ENCODE assay signal across 15 mouse cellular contexts in the genomic region with DNA sequence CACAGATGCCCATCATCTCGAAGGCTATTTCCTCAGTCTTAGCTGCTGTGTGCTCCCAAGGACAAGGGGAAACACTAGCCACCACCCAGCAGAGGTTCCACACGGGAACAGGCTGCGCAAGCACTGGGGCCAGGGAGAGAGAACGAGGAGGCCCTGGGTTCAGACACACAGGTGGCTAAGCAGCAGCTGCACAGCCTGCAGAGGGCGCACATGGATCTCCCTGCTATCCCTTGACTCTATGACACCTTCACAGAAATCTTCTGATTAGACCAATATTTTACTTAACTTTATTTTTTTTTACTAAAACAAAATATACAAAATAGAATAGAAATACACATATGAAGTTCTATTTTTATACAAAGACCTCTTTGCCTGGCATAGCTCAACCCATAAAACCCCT. TPM values are rescaled to one million over a fixed set of nuclear protein-coding genes. Genes with fewer than 3 reads are reported as not detected.
A peak's percentile ranks its signal among the peaks of the same experiment; 100 is the strongest.
DNase-seq lines count a peak whose midpoint lies in the region; ATAC-seq and TF ChIP-seq lines count a peak whose summit lies in the region.
"Had no signal": no experiment of that assay in that cellular context is flagged by ENCODE, and none has a peak within 500 bp of the region (broad histone marks: within the 10 kb centered on the region; RNA-seq: fewer than 3 reads in every experiment).

No protein-coding gene starts in this region.

- peak; percentile 38 to 42 for DNase-seq in cerebellum, postnatal 10 days
- DNase-seq in cerebellum, adult 9-10 months = no peak
- DNase-seq in liver, embryonic 14.5 days (ENCODE audit: low read depth in 3 of 3, low spot score in 3 of 3) = no peak
- DNase-seq in liver (no peak), CH12.LX (ENCODE audit: extremely low read depth) (peak; percentile 68)
- peak; percentile 46 for DNase-seq in lung, postnatal 36 days
- no peak for DNase-seq in retina, postnatal 1 day

- no peak for TF ChIP-seq POLR2A in CH12.LX (IDR thresholded peaks at IDR 0.05; ENCODE audit: low read depth, low read length)

- no peak overlapping the region for H3K4me2 ChIP-seq in liver, embryonic 14.5 days (ENCODE audit: low read depth)
- H3K4me2 ChIP-seq in CH12.LX (ENCODE audit: insufficient read depth, low read depth, poor library complexity, severe bottlenecking) = no peak overlapping the region
- no peak overlapping the region for H3K4me2 ChIP-seq in forebrain, embryonic 12.5 days
- H3K4me2 ChIP-seq: lung, embryonic 15.5 days had no signal

- no peak for ATAC-seq in liver, embryonic 14.5 days (ENCODE audit: insufficient read depth)
- no peak for ATAC-seq in forebrain, embryonic 12.5 days (ENCODE audit: low FRiP score)

- H3K4me1 ChIP-seq in liver, embryonic 14.5 days (replicated peaks; ENCODE audit: control insufficient read depth in 2 of 2, insufficient read depth in 2 of 2, low read length in 1 of 2) = no peaks in the 10 kb centered on the region
- H3K4me1 ChIP-seq in CH12.LX (ENCODE audit: control insufficient read depth in 1 of 2, insufficient read depth in 2 of 2) = peaks cover 0 to 17% of the 10 kb centered on the region in 2 experiments; a peak in 2 of 4 replicates
- H3K4me1 ChIP-seq in forebrain, embryonic 12.5 days = peaks cover 10% of the 10 kb centered on the region
- H3K4me1 ChIP-seq: lung, embryonic 15.5 days had no signal

- WGBS in liver, embryonic 14.5 days (ENCODE audit: insufficient replicate concordance) = 56% methylated on average over 5 of the region's 5 CpGs
- 73% methylated on average over 5 of the region's 5 CpGs for WGBS in forebrain, embryonic 12.5 days

- no peaks in the 10 kb centered on the region for H3K36me3 ChIP-seq in liver, embryonic 14.5 days (replicated peaks; ENCODE audit: control insufficient read depth, insufficient read depth, low read depth)
- H3K36me3 ChIP-seq in CH12.LX (replicated peaks in 1 of 2; ENCODE audit: control insufficient read depth in 1 of 2, insufficient read depth in 1 of 2, low read length in 1 of 2) = no peaks in the 10 kb centered on the region
- H3K36me3 ChIP-seq in forebrain, embryonic 12.5 days (replicated peaks) = no peaks in the 10 kb centered on the region
- H3K36me3 ChIP-seq: forebrain, embryonic 10.5 days; lung, embryonic 15.5 days had no signal

- TF ChIP-seq CTCF in liver, embryonic 14.5 days (IDR thresholded peaks at IDR 0.05; ENCODE audit: low read depth) = peak; percentile 40; the same call in 1 of the 2 replicates
- TF ChIP-seq CTCF in CH12.LX (conservative IDR thresholded peaks at IDR 0.05 in 1 of 2, IDR thresholded peaks at IDR 0.05 in 1 of 2; ENCODE audit: low read depth in 2 of 2, low read length in 2 of 2) = peak; percentile 35 to 64; a peak in 3 of 4 replicates

- no peak overlapping the region for H3K27ac ChIP-seq in liver, embryonic 14.5 days
- no peak overlapping the region for H3K27ac ChIP-seq in CH12.LX (ENCODE audit: insufficient read depth, low read depth)
- H3K27ac ChIP-seq in forebrain, embryonic 12.5 days = no peak overlapping the region
- H3K27ac ChIP-seq: forebrain, embryonic 10.5 days; lung, embryonic 15.5 days had no signal

- TF ChIP-seq EP300 in liver, embryonic 14.5 days (IDR thresholded peaks at IDR 0.05; ENCODE audit: low read depth) = no peak
- TF ChIP-seq EP300 in CH12.LX (IDR thresholded peaks at IDR 0.05; ENCODE audit: low read length) = no peak

- H3K79me2 ChIP-seq in CH12.LX (replicated peaks; ENCODE audit: control insufficient read depth, extremely low read depth, insufficient read depth, poor library complexity, severe bottlenecking) = no peaks in the 10 kb centered on the region

- dilution Hi-C loops in CH12.LX (cut with MboI; ENCODE audit: extremely low pct_ligation_motif_present, extremely low pct_unique_long_range_greater_than_20kb, low sequenced_read_pairs) = no loop called here

- in situ Hi-C loops in CH12.LX (cut with MboI; ENCODE audit: low pct_ligation_motif_present, low pct_unique_long_range_greater_than_20kb, low sequenced_read_pairs) = no loop called here

- TF ChIP-seq RAD21 in CH12.LX (IDR thresholded peaks at IDR 0.05; ENCODE audit: low read depth, low read length) = peak; percentile 28

- no peak overlapping the region for H3K4me3 ChIP-seq in liver, embryonic 14.5 days (ENCODE audit: insufficient read depth in 1 of 2, low read depth in 2 of 2, low read length in 2 of 2)
- H3K4me3 ChIP-seq in CH12.LX (replicated peaks in 1 of 3; ENCODE audit: low read depth in 2 of 3, low read length in 2 of 3, poor library complexity in 1 of 3) = no peak overlapping the region
- H3K4me3 ChIP-seq in forebrain, embryonic 12.5 days (replicated peaks) = no peak overlapping the region
- H3K4me3 ChIP-seq: forebrain, embryonic 10.5 days; lung, embryonic 15.5 days had no signal

- no peaks in the 10 kb centered on the region for H3K9me3 ChIP-seq in liver, embryonic 14.5 days (ENCODE audit: control insufficient read depth, low read length)
- peaks cover under 1% of the 10 kb centered on the region for H3K9me3 ChIP-seq in CH12.LX (replicated peaks; ENCODE audit: low read length)
- H3K9me3 ChIP-seq in forebrain, embryonic 12.5 days = no peaks in the 10 kb centered on the region
- H3K9me3 ChIP-seq: forebrain, embryonic 10.5 days; lung, embryonic 15.5 days had no signal

- peaks cover 3% of the 10 kb centered on the region; the same call in 1 of the 2 replicates for H3K27me3 ChIP-seq in liver, embryonic 14.5 days (ENCODE audit: control insufficient read depth, insufficient read depth, low read length)
- no peaks in the 10 kb centered on the region for H3K27me3 ChIP-seq in CH12.LX (replicated peaks)
- H3K27me3 ChIP-seq in forebrain, embryonic 12.5 days = no peaks in the 10 kb centered on the region

- no peak overlapping the region for H3K9ac ChIP-seq in liver, embryonic 14.5 days (replicated peaks)
- no peak overlapping the region for H3K9ac ChIP-seq in CH12.LX (ENCODE audit: insufficient read depth, low read depth)
- no peak overlapping the region for H3K9ac ChIP-seq in forebrain, embryonic 12.5 days
- H3K9ac ChIP-seq: lung, embryonic 15.5 days had no signal

TF ChIP-seq in CH12.LX, 34 proteins besides CTCF, POLR2A, EP300 and RAD21:
- TF ChIP-seq UBTF (IDR thresholded peaks at IDR 0.05; ENCODE audit: low read depth, low read length) (no peak), MXI1 (IDR thresholded peaks at IDR 0.05; ENCODE audit: low read depth, low read length) (0 out of 2 replicates have a peak, but pooled peaks have one; percentile 15), MAX (IDR thresholded peaks at IDR 0.05; ENCODE audit: low read length) (0 out of 2 replicates have a peak, but pooled peaks have one; percentile 41), KAT2A (IDR thresholded peaks at IDR 0.05; ENCODE audit: insufficient replicate concordance, low read length) (no peak), USF2 (conservative IDR thresholded peaks at IDR 0.05; ENCODE audit: low read depth, low read length) (no peak), JUND (conservative IDR thresholded peaks at IDR 0.05; ENCODE audit: low read depth, low read length) (no peak), MYC (IDR thresholded peaks at IDR 0.05; ENCODE audit: low read depth, low read length) (no peak), CHD2 (IDR thresholded peaks at IDR 0.05; ENCODE audit: low read length) (no peak), ELF1 (IDR thresholded peaks at IDR 0.05; ENCODE audit: low read depth, low read length) (no peak), SMC3 (IDR thresholded peaks at IDR 0.05; ENCODE audit: low read depth, low read length) (peak; percentile 53), JUN (IDR thresholded peaks at IDR 0.05; ENCODE audit: insufficient read depth, low read depth, low read length) (no peak), TBP (conservative IDR thresholded peaks at IDR 0.05; ENCODE audit: low read depth, low read length) (no peak), GABPA (IDR thresholded peaks at IDR 0.05; ENCODE audit: insufficient replicate concordance, low read depth, low read length) (no peak), ZC3H11A (IDR thresholded peaks at IDR 0.05; ENCODE audit: low read depth, low read length) (no peak), BHLHE40 (IDR thresholded peaks at IDR 0.05; ENCODE audit: low read depth, low read length) (no peak), MAFK (IDR thresholded peaks at IDR 0.05; ENCODE audit: insufficient replicate concordance, low read length) (no peak), NELFE (IDR thresholded peaks at IDR 0.05; ENCODE audit: low read depth, low read length) (no peak), ETS1 (conservative IDR thresholded peaks at IDR 0.05; ENCODE audit: low read depth, low read length) (no peak)

RNA-seq across cellular contexts. Expression of a gene that starts 1.3 kb away (rescaled TPM):
- 0.03 and 0.17 TPM in 2 replicates for polyA plus RNA-seq in liver, embryonic 14.5 days (2012; rRNA removed)
- polyA plus RNA-seq in liver, embryonic 14.5 days (2014; fragmentation: Nextera tagmentation; extraction: Ambion mirVana) = 0.08 and 0.66 TPM in 2 replicates
- total RNA-seq in CH12.LX (2012; rRNA removed) = not detected in 2 replicates
- 0.28 TPM in 1 of 2 replicates, not detected in the other for total RNA-seq in CH12.LX (2014; rRNA removed)
- polyA plus RNA-seq in CH12.LX (2012; ENCODE audit: insufficient read length, low read depth) = 0.83 and 1.0 TPM in 2 replicates
- 2.4 and 2.6 TPM in 2 replicates for polyA plus RNA-seq in forebrain, embryonic 12.5 days (2016; fragmentation: Nextera tagmentation; extraction: Ambion mirVana)
- total RNA-seq: ES-E14; heart, adult 18-20 months had no signal

RNA-seq across cellular contexts. Expression of a gene that starts 20.4 kb away (rescaled TPM):
- not detected in 2 replicates for polyA plus RNA-seq in liver, embryonic 14.5 days (2012; rRNA removed)
- not detected in 2 replicates for polyA plus RNA-seq in liver, embryonic 14.5 days (2014; fragmentation: Nextera tagmentation; extraction: Ambion mirVana)
- 0.08 TPM in 1 of 2 replicates, not detected in the other for total RNA-seq in CH12.LX (2012; rRNA removed)
- total RNA-seq in CH12.LX (2014; rRNA removed) = 0.14 TPM in 1 of 2 replicates, not detected in the other
- polyA plus RNA-seq in CH12.LX (2012; ENCODE audit: insufficient read length, low read depth) = 0.11 TPM in 1 of 2 replicates, not detected in the other
- polyA plus RNA-seq in forebrain, embryonic 12.5 days (2016; fragmentation: Nextera tagmentation; extraction: Ambion mirVana) = not detected in 2 replicates
- total RNA-seq: adrenal gland, adult 18-20 months; ES-E14; heart, adult 18-20 months; hematopoietic stem cell, adult 5-6 weeks had no signal
- polyA plus RNA-seq: forebrain, embryonic 10.5 days; kidney, embryonic 14.5 days; lung, embryonic 15.5 days had no signal

RNA-seq across cellular contexts. Expression of a gene that starts 42.7 kb away (rescaled TPM):
- polyA plus RNA-seq in liver, embryonic 14.5 days (2012; rRNA removed) = 0.01 and 0.03 TPM in 2 replicates
- not detected in 2 replicates for polyA plus RNA-seq in liver, embryonic 14.5 days (2014; fragmentation: Nextera tagmentation; extraction: Ambion mirVana)
- total RNA-seq in CH12.LX (2012; rRNA removed) (1.1 and 1.2 TPM in 2 replicates), CH12.LX (2014; rRNA removed) (1.9 and 2.0 TPM in 2 replicates)
- polyA plus RNA-seq in CH12.LX (2012; ENCODE audit: insufficient read length, low read depth) = 4.8 and 5.6 TPM in 2 replicates
- polyA plus RNA-seq in forebrain, embryonic 12.5 days (2016; fragmentation: Nextera tagmentation; extraction: Ambion mirVana) = not detected in 2 replicates
- total RNA-seq: ES-E14; hematopoietic stem cell, adult 5-6 weeks had no signal
- polyA plus RNA-seq: forebrain, embryonic 10.5 days had no signal

Comparison
In these comparisons a context has a peak if more than half of its experiments do, and no peak if none do; other contexts are left out.
1. DNase-seq: peak in cerebellum, postnatal 10 days (2 of 2), CH12.LX (single experiment) and lung, postnatal 36 days (single experiment); none in cerebellum, adult 9-10 months (single experiment), liver, embryonic 14.5 days (0 of 3), liver (single experiment) and retina, postnatal 1 day (single experiment).